Mouse (Mus musculus): Measurements from ENCODE around the gene Tbkbp1.

DNA sequence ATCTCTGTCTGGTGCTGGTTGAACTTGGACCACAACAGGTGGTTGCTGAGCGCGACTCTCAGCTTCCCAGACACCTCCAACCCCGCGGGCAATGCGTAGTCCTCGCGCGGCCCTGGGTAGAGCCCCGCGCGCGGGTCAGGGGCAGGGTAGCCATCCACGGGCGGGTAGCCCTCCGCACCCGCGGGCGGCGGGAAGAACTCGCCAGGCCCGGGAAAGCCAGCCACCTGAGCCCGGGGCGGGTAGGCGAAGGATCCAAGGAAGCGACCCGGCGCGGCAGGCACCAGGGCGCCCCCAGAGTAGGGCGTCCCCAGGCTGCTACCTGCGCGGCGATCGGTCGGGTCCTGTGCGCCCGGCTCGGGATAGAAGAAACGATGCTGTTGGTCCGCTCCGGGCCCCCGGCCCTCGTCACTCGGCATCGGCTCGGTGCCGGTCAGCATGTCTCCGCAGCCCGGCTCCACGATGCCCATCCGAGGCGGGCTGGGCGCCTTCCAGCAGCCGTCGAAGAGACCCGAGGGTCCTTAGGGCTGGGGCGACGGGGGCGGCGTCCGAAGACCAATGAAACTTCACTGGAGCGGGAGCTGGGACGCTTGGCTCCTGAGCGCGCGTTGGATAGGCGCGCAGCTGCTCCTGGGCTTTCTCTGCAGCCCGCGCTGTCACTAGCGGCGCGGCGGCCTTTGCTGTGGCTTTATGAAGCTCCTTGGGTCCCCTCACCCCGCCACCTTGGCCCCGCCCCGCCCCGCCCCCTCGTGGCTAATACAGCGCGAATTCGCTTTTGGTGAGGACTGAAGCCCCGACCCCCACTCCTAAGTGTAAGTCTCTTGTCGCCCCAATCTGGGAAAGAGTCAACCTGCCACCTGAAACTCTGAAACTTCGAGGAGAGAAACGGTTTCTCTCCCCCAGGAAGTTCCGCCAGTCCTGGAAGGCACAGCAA, 36.4 kb downstream of the Tbkbp1 start, which contains the start of gene Tbx21:
- TF ChIP-seq CTCF (conservative IDR thresholded peaks at IDR 0.05; ENCODE audit: low read length) (no peak), POU5F1 (IDR thresholded peaks at IDR 0.05; ENCODE audit: borderline replicate concordance, low read length) (no peak)
